Mouse (Mus musculus): ENCODE results near the gene Naa16.

GRCm38 (mm10) chr14:79287251-79287863 is 103.2 kb downstream of the Naa16 start:
- TF ChIP-seq CTCF (IDR thresholded peaks at IDR 0.05; ENCODE audit: low read depth) (no peak), EP300 (IDR thresholded peaks at IDR 0.05; ENCODE audit: low read depth) (no peak)

All from liver, embryonic 14.5 days (tissue).